Mouse (Mus musculus) granulocyte monocyte progenitor cell, adult 5-6 weeks (primary cell): ENCODE results near the gene Coa3. TPM values are rescaled to one million over a fixed set of nuclear protein-coding genes. Genes with fewer than 3 reads are reported as not detected.
A peak's percentile ranks its signal among the peaks of the same experiment; 100 is the strongest.

Experiments
- ATAC-seq: replicated peaks from 2 replicates; pipeline ENCODE4 v1.8.0; 2016; ENCODE audit warnings: mild to moderate bottlenecking, moderate TSS enrichment, inconsistent platforms; ENCODE audit not compliant: poor library complexity, severe bottlenecking
- total RNA-seq, 2 experiments: library from RNA; stranded (forward) in 1 of 2; stranded (reverse) in 1 of 2; fragments of 200-712, 200-1000 nt in 1 of 2; fragments of >200 nt in 1 of 2; fragmentation: Nextera tagmentation in 1 of 2; gene quantifications; 2 replicates each; pipeline ENCODE4 v1.2.3; 2014 to 2017

The Coa3 gene
- total RNA-seq, 2 experiments from 2014 or later = 35.5 to 53.2 TPM

GRCm38 (mm10) chr11:101283805-101284204 lies 4.9 kb upstream of the Coa3 start:
- ATAC-seq = no peak

- ATAC-seq = no peak
These were observed 4.0 kb upstream of the Coa3 start for GRCm38 (mm10) chr11:101282896-101283295.

- ATAC-seq = no peak
These were observed 1.9 kb upstream of the Coa3 start for GRCm38 (mm10) chr11:101280837-101281236.

- ATAC-seq = peak; percentile 6; the same call in 1 of the 2 replicates
These were observed 267 bp upstream of the Coa3 start for GRCm38 (mm10) chr11:101279193-101279569.

- peak; percentile 15; the same call in 1 of the 2 replicates for ATAC-seq
These were observed 1.3 kb downstream of the Coa3 start for GRCm38 (mm10) chr11:101277381-101278222.

- ATAC-seq = no peak
These were observed 2.4 kb downstream of the Coa3 start for GRCm38 (mm10) chr11:101276319-101277070.

- no peak for ATAC-seq
These were observed 3.6 kb downstream of the Coa3 start for GRCm38 (mm10) chr11:101275309-101275708.

- no peak for ATAC-seq
These were observed 6.5 kb downstream of the Coa3 start for GRCm38 (mm10) chr11:101272446-101272845.

- ATAC-seq = no peak; the same call in 1 of the 2 replicates
These were observed 9.3 kb downstream of the Coa3 start for GRCm38 (mm10) chr11:101269577-101270116.

GRCm38 (mm10) chr11:101265906-101266305 lies 13.0 kb downstream of the Coa3 start:
- no peak for ATAC-seq

- ATAC-seq = peak; percentile 59
These were observed 13.9 kb downstream of the Coa3 start for GRCm38 (mm10) chr11:101264954-101265471.

GRCm38 (mm10) chr11:101263989-101264280 lies 15.0 kb downstream of the Coa3 start:
- no peak for ATAC-seq

- no peak for ATAC-seq
These were observed 15.6 kb downstream of the Coa3 start for GRCm38 (mm10) chr11:101263138-101263988.

- ATAC-seq = no peak
These were observed 16.5 kb downstream of the Coa3 start for GRCm38 (mm10) chr11:101262272-101262967.

GRCm38 (mm10) chr11:101260826-101261380 lies 18.0 kb downstream of the Coa3 start:
- ATAC-seq = 0 out of 2 replicates have a peak, but pooled peaks have one; percentile 18

- peak; percentile 42 for ATAC-seq
These were observed 18.7 kb downstream of the Coa3 start, which contains the start of gene Wnk4 for GRCm38 (mm10) chr11:101259948-101260825. Wnk4 (plus strand) TSS chr11:101260567.

GRCm38 (mm10) chr11:101259261-101259712 lies 19.6 kb downstream of the Coa3 start:
- no peak for ATAC-seq
